Mouse (Mus musculus) left cerebral cortex, postnatal 36 days (tissue): ENCODE results near the gene Sp100. TPM values are rescaled to one million over a fixed set of nuclear protein-coding genes. Genes with fewer than 3 reads are reported as not detected.
A peak's percentile ranks its signal among the peaks of the same experiment; 100 is the strongest.

Experiments
- DNase-seq, 2 experiments: peaks; one replicate each; pipeline ENCODE4 v3.0.0; 2021 to 2022; ENCODE audit warnings: low spot score in 2 of 2, mixed read lengths in 1 of 2
- intact Hi-C: fragments of 180-260 bp; cut with DNase I; formaldehyde crosslinking; loops from one replicate; pipeline ENCODE4 v1.15.1; 2025
- total RNA-seq, 2 experiments: library from RNA; stranded (reverse); gene quantifications; 2 replicates each; pipeline ENCODE4 v1.2.3; 2021

Gene Sp100
- total RNA-seq, 2 experiments from 2014 or later: 2.0 to 3.6 TPM

- intact Hi-C loops: no loop called here
- no peak for DNase-seq
These were observed 45.9 kb downstream of the Sp100 start for GRCm38 (mm10) chr1:85695646-85696045.

GRCm38 (mm10) chr1:85697721-85698493, 48.1 kb downstream of the Sp100 start:
- DNase-seq: no peak
- intact Hi-C loops: no loop called here

- no peak for DNase-seq
- intact Hi-C loops: no loop called here
These were observed 52.7 kb downstream of the Sp100 start for GRCm38 (mm10) chr1:85702531-85702930.

- peak; percentile 29 to 31 for DNase-seq
- intact Hi-C loops: no loop called here
These were observed 53.7 kb downstream of the Sp100 start for GRCm38 (mm10) chr1:85703245-85704186.

DNA sequence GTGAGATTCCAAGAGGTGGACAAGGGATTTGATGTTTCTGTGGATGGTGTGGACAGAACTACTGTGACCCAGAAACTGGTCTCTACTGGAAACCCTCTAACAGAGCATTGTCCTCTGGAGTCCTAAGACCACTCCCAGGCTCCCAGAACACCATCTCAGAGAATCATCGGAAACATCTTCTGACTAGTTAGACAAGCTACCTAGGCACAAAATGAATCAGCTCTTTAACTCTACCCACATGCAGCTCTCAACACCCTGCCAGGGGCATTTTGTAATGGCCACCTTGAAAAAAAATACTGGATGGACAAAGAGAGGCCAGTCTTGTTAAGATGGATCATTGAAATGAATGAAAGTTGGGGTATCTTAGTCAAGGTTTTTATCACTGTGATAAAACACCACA, 55.8 kb downstream of the Sp100 start:
- intact Hi-C loops: no loop called here

DNA sequence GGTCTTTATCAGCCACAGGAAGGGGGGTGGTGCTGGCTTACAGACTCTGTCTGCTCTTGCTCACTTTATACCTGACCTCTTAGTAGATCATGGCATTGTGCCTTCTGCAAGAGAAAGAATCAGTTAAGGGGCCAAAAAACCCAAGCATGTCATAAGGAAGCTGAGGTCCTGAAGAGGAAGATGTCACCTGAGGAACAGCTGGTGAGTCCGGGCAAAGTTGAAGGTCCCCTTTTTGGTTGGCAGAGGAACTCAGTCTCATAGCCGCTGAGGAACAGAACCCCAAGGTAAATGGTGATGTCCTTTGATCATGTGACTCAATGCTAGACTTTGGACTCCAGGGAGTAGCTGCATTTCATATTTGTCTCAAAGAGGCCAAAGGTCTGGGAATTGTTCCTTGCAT, 57.0 kb downstream of the Sp100 start:
- DNase-seq: no peak

More for the DNA sequence above, 55.8 kb downstream of the Sp100 start:
- no peak for DNase-seq

DNA sequence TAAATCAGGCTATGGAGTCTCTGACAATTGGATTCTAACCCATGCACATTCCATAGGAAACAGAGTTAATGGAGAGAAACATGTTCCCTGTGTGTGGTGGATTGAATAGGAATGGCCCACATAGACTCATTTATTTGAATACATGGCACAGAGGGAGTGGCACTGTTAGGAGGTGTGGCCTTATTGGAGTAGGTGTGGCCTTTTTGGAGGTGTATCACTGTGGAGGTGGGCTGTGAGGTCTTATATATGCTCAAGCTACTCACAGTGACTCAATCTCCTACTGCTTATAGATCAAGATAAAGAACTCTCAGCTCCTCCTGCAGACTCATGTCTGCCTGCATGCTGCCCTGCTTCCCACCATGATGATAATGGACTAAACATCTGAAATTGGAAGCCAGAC, 64.7 kb downstream of the Sp100 start:
- no peak for DNase-seq
- intact Hi-C loops: no loop called here

More for the DNA sequence above, 57.0 kb downstream of the Sp100 start:
- intact Hi-C loops: no loop called here

GRCm38 (mm10) chr1:85716447-85717027, 66.7 kb downstream of the Sp100 start:
- no peak for DNase-seq
- intact Hi-C loops: no loop called here

GRCm38 (mm10) chr1:85719049-85719448, 69.3 kb downstream of the Sp100 start:
- intact Hi-C loops: no loop called here
- DNase-seq: no peak

DNA sequence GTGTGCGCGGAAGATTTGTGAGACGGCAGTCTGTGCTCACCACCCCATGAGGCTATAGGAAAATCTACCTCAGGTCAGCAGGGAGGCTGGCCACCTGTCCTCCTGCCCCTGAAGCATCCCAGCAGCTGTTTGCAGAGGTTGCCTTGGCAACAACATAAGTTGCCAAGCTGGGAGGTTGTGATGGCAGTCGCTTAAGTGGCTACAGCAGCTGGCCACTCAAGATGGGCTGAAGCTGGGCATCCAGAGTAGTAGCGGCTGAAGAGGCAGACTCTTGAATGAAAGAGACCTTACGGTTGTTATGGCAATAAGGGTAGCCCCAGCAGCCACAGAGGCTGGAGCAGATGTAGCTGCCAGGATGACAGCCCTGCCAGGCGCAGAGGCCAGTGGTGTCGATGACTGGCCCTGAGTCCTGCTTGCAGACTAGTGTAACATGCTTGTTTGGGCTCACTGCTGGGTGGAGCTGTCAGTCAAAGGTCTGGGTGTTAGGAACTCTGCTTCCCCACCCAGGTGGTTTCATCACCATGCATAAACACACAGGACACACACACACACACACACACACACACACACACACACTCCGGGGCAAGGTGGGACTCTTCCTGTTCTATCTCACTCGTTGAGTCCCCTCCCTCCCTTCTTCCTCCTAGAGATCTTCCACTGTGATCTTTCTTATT, 70.6 kb downstream of the Sp100 start:
- intact Hi-C loops: no loop called here
- DNase-seq: no peak

DNA sequence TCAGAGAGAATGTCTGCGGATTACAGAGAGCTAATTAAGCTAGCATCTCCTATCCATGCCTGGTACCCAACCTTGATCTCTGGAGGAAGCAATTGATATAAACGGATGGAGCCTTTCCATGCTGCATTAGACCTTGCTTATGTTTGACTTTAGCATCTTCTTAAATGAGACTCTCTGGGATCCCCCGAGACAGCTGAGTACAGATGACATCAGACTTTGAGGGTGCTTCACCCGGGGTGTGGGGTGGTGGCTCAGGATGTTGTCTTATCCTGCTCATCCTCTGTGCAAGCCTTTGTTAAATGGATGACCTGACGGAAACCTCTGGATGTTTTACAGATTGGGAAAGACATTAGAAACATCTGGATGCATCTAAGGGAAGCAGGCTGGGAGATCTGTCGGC, 80.7 kb downstream of the Sp100 start:
- intact Hi-C loops: no loop called here
- DNase-seq: no peak

GRCm38 (mm10) chr1:85732581-85732980, 82.8 kb downstream of the Sp100 start:
- intact Hi-C loops: no loop called here

GRCm38 (mm10) chr1:85734511-85734910, 84.7 kb downstream of the Sp100 start:
- intact Hi-C loops: no loop called here

More at GRCm38 (mm10) chr1:85732581-85732980, 82.8 kb downstream of the Sp100 start:
- no peak for DNase-seq

DNA sequence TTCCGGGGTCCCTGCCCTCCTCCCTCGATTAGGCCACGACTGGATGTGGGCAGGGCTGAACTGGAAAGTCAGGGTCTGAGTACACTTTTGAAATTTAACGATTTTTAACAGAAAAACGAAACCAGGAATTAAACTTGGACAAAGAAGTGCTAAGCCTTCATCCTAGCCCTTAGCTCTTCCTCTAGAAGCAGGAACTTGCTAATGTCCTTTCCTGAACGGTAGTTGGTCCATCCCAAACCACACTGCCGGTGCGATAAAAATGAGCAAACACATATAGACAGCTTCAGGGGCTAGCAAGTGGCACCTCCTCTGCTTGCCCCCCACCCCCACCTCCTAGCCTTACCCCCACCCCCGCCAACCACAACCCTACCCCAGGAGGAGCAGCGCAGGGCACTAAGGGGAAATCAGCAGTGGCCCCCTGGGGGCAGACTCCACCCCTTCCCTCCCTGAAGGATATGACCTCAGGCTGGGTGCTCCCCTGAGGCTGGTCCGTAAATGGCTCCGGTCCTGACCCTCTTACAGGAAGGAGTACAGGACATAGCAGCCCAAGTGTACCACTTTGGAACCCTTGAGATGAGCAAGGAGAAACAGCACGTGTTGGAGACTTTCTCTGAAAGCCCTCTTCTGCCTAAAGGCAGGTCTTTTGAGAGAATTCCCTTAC, 85.8 kb downstream of the Sp100 start:
- no peak for DNase-seq
- intact Hi-C loops: loop anchor here (5.0 kb wide), 1 partner anchor 153 kb away; no protein-coding TSS in a partner anchor

More at GRCm38 (mm10) chr1:85734511-85734910, 84.7 kb downstream of the Sp100 start:
- DNase-seq: no peak

DNA sequence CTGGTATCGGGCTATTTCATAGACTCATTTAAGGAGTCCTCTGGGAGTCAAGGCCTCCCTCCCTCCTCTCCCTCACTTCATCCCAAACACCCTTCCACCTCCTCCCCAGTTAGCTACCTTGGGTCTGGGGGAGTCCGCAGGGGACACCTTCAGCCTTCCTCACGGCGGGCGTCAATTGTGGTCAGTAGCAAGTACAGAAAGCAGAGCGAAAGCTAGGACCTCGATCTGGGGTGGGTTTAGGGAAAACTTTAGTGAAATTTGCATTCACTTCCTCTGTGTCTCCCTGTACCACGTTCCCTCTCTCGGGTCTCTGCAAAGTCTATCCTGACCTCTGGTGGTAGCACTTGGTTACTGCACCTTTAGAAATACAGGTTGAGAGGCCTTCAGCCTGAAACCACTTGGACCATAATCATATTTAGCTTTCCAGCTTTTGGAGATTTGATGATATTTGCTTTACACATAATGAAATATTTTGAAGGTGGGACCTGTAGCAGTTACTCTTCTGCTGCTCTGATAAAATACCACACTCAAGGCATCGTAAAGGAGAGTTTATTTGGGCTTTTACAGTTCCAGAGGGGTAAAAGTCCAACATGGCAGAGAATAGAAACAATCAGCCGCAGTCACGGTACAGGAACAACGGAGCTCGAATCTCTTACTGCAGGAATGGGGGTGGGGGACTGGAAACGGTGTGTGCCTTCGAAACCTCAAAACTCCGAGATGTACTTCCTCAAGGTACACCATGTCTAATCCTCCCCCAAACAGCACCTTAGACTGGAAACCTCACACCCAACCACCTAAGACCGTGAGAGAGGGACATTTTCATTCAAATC, 86.8 kb downstream of the Sp100 start:
- DNase-seq: peak; percentile 25 to 71
- intact Hi-C loops: loop anchor here (5.0 kb wide), 1 partner anchor 154 kb away; no protein-coding TSS in a partner anchor

DNA sequence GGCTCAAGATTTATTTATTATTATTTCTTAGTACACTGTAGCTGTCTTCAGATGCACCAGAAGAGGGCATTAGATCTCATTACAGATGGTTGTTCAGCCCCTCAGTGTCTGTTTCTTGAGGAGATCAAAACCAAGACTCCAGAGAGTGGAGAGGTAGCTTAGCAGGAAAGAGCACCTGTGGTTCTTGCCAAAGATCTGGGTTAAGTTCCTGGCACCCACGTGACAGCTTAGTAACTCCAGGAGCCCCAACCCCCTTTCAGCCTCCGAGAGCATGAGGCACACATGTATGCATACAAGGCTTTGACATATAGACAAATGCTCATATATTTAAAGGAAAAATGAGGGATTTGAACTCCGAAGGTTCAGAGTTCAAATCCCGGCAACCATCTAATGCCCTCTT, 89.2 kb downstream of the Sp100 start:
- intact Hi-C loops: loop anchor here (5.0 kb wide), 1 partner anchor 157 kb away; no protein-coding TSS in a partner anchor
- DNase-seq: no peak

GRCm38 (mm10) chr1:85739819-85740218, 90.0 kb downstream of the Sp100 start:
- intact Hi-C loops: loop anchor here (5.0 kb wide), 1 partner anchor 158 kb away; no protein-coding TSS in a partner anchor
- no peak for DNase-seq

DNA sequence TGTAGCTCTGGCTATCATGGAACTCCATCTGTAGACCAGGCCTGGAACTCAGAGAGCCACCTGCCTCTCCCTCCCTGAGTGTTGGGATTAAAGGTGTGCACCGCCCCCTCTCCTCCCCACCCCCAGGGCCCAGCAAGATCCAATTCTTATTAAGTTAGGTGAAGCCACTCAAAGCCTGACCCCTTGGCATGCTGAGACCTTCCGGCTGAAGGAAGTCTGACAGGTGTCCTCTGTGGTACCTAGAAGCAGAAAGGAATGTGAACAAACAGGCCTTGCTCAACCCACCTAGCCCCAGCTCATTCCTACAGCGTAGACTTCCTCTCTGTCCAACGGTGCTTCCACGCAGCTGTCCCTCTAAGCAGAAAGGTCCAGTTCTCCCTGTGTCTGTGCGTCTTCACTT, 91.1 kb downstream of the Sp100 start:
- intact Hi-C loops: no loop called here
- no peak for DNase-seq
